ENCODE assay signal across 7 mouse cellular contexts in the genomic region with DNA sequence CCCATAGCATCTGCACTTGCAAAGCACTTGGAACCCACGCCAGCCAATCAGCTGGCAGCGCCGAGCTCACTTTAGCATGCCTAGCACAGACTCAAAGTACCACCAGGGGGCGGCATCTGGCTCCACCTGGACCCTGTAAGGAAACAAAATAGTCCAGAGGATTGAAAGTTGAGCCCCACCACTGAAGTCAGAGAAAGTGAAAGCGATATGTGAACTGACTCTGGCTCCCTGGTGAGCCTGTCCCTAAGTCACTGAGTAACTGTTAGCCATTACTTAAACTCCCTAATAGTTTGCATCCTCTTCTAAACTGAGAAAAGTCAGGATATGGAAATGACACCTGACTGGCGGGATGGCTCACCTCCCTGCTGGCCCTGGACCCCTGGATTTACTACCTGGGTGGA. TPM values are rescaled to one million over a fixed set of nuclear protein-coding genes. Genes with fewer than 3 reads are reported as not detected.
DNase-seq lines count a peak whose midpoint lies in the region; ATAC-seq and TF ChIP-seq lines count a peak whose summit lies in the region.

No protein-coding gene starts in this region.

- no peaks in the 10 kb centered on the region for H3K9me3 ChIP-seq in embryonic facial prominence, embryonic 12.5 days
- no peaks in the 10 kb centered on the region for H3K9me3 ChIP-seq in limb, embryonic 13.5 days
- H3K9me3 ChIP-seq in midbrain, embryonic 16.5 days (replicated peaks; ENCODE audit: control insufficient read depth, low read length, poor library complexity, severe bottlenecking), result no peaks in the 10 kb centered on the region

- peak; percentile 89 for ATAC-seq in embryonic facial prominence, embryonic 12.5 days (ENCODE audit: insufficient number of reproducible peaks, insufficient read depth, low FRiP score, low TSS enrichment)
- ATAC-seq in limb, embryonic 13.5 days (ENCODE audit: low FRiP score, low read depth), result peak; percentile 91
- ATAC-seq in midbrain, embryonic 16.5 days, result peak; percentile 82

- 5% methylated on average over 6 of the region's 6 CpGs for WGBS in embryonic facial prominence, embryonic 12.5 days
- WGBS in kidney, adult 2 months, result 3% methylated on average over 6 of the region's 6 CpGs
- WGBS in limb, embryonic 13.5 days, result 8% methylated on average over 6 of the region's 6 CpGs
- WGBS in midbrain, embryonic 16.5 days, result 6% methylated on average over 6 of the region's 6 CpGs

- peaks cover 6% of the 10 kb centered on the region; the same call in 1 of the 2 replicates for H3K4me1 ChIP-seq in embryonic facial prominence, embryonic 12.5 days
- H3K4me1 ChIP-seq in kidney, adult 2 months (ENCODE audit: control insufficient read depth, insufficient read depth, low read length), result peaks cover 5% of the 10 kb centered on the region; the same call in 1 of the 2 replicates
- H3K4me1 ChIP-seq in limb, embryonic 13.5 days, result peaks cover 33% of the 10 kb centered on the region
- peaks cover 4% of the 10 kb centered on the region for H3K4me1 ChIP-seq in midbrain, embryonic 16.5 days (ENCODE audit: control insufficient read depth, insufficient read depth, low read length)

- peak overlapping the region; percentile 16; the same call in 1 of the 2 replicates for H3K4me3 ChIP-seq in embryonic facial prominence, embryonic 12.5 days
- H3K4me3 ChIP-seq in kidney, adult 2 months (ENCODE audit: insufficient read depth, low read depth, low read length), result peak overlapping the region; percentile 43
- H3K4me3 ChIP-seq in limb, embryonic 13.5 days, result peak overlapping the region; percentile 36
- no peak overlapping the region for H3K4me3 ChIP-seq in midbrain, embryonic 16.5 days (ENCODE audit: low read depth, low read length)

- peak; percentile 93 for TF ChIP-seq CTCF in kidney, adult 2 months (conservative IDR thresholded peaks at IDR 0.05; ENCODE audit: insufficient read depth, insufficient read length, low read depth, low read length)

- no peaks in the 10 kb centered on the region for H3K36me3 ChIP-seq in embryonic facial prominence, embryonic 12.5 days
- H3K36me3 ChIP-seq in kidney, adult 2 months (ENCODE audit: control insufficient read depth, insufficient read depth, low read length), result no peaks in the 10 kb centered on the region
- H3K36me3 ChIP-seq in limb, embryonic 13.5 days, result no peaks in the 10 kb centered on the region
- H3K36me3 ChIP-seq in midbrain, embryonic 16.5 days (ENCODE audit: control insufficient read depth, insufficient read depth, low read length), result no peaks in the 10 kb centered on the region

- H3K27ac ChIP-seq in embryonic facial prominence, embryonic 12.5 days, result no peak overlapping the region
- H3K27ac ChIP-seq in kidney, adult 2 months (ENCODE audit: insufficient read depth, low read depth, low read length), result peak overlapping the region; percentile 10; the same call in 1 of the 2 replicates
- no peak overlapping the region for H3K27ac ChIP-seq in limb, embryonic 13.5 days
- no peak overlapping the region for H3K27ac ChIP-seq in midbrain, embryonic 16.5 days (ENCODE audit: low read length)

- peak overlapping the region; percentile 43 for H3K4me2 ChIP-seq in embryonic facial prominence, embryonic 12.5 days (replicated peaks)
- peak overlapping the region; percentile 64 for H3K4me2 ChIP-seq in limb, embryonic 13.5 days (replicated peaks)
- H3K4me2 ChIP-seq in midbrain, embryonic 16.5 days (ENCODE audit: low read length), result peak overlapping the region; percentile 39

- H3K27me3 ChIP-seq in embryonic facial prominence, embryonic 12.5 days, result no peaks in the 10 kb centered on the region
- H3K27me3 ChIP-seq in kidney, adult 2 months (replicated peaks; ENCODE audit: control insufficient read depth, insufficient read depth, low read length), result no peaks in the 10 kb centered on the region
- H3K27me3 ChIP-seq in limb, embryonic 13.5 days, result no peaks in the 10 kb centered on the region
- no peaks in the 10 kb centered on the region for H3K27me3 ChIP-seq in midbrain, embryonic 16.5 days (ENCODE audit: control insufficient read depth, insufficient read depth, low read depth, low read length)

- TF ChIP-seq POLR2A in kidney, adult 2 months (IDR thresholded peaks at IDR 0.05; ENCODE audit: low read depth, low read length), result no peak

- no peak overlapping the region for H3K9ac ChIP-seq in embryonic facial prominence, embryonic 12.5 days
- no peak overlapping the region for H3K9ac ChIP-seq in limb, embryonic 13.5 days
- no peak overlapping the region for H3K9ac ChIP-seq in midbrain, embryonic 16.5 days (ENCODE audit: low read depth, low read length)

- peak; percentile 95 for DNase-seq in adrenal gland, postnatal 25 days
- DNase-seq in heart, adult 18-20 months, result peak; percentile 95 to 96
- DNase-seq in kidney, adult 2 months, result peak; percentile 97
- DNase-seq in spleen, postnatal 10 days (ENCODE audit: low spot score in 2 of 2), result peak; percentile 83 to 95

RNA-seq across cellular contexts. Expression of a gene that starts 31.2 kb away (rescaled TPM):
- total RNA-seq in adrenal gland, postnatal 25 days (2021), result 52.6 and 68.3 TPM in 2 replicates
- polyA plus RNA-seq in embryonic facial prominence, embryonic 12.5 days (2016; fragmentation: Nextera tagmentation; extraction: Ambion mirVana), result 20.7 and 22.4 TPM in 2 replicates
- 10 to 100 TPM; 29.0 to 34.3 TPM for total RNA-seq in heart, adult 18-20 months (2021)
- 26.6 and 27.8 TPM in 2 replicates for polyA plus RNA-seq in kidney, adult 2 months (2012; rRNA removed)
- 21.6 and 21.7 TPM in 2 replicates for polyA plus RNA-seq in limb, embryonic 13.5 days (2015; fragmentation: Nextera tagmentation; extraction: Ambion mirVana)
- polyA plus RNA-seq in midbrain, embryonic 16.5 days (2015; fragmentation: Nextera tagmentation; extraction: Ambion mirVana), result 17.6 and 20.5 TPM in 2 replicates

RNA-seq across cellular contexts. Expression of a gene that starts 33.5 kb away (rescaled TPM):
- 3.7 and 4.9 TPM in 2 replicates for total RNA-seq in adrenal gland, postnatal 25 days (2021)
- 1.9 TPM in 2 replicates for polyA plus RNA-seq in embryonic facial prominence, embryonic 12.5 days (2016; fragmentation: Nextera tagmentation; extraction: Ambion mirVana)
- under 1 TPM; 0.27 to 0.41 TPM for total RNA-seq in heart, adult 18-20 months (2021)
- polyA plus RNA-seq in kidney, adult 2 months (2012; rRNA removed), result 0.86 and 1.4 TPM in 2 replicates
- 4.9 TPM in 2 replicates for polyA plus RNA-seq in limb, embryonic 13.5 days (2015; fragmentation: Nextera tagmentation; extraction: Ambion mirVana)
- 17.5 and 18.8 TPM in 2 replicates for polyA plus RNA-seq in midbrain, embryonic 16.5 days (2015; fragmentation: Nextera tagmentation; extraction: Ambion mirVana)
